Mouse (Mus musculus) induced T-regulatory cell, adult 2 months (primary cell): ENCODE results near the gene Parvg.

Source experiments
- DNase-seq: peaks from one replicate; pipeline ENCODE4 v3.0.0-alpha.2; 2012; ENCODE audit warnings: low read depth

The Parvg gene

GRCm38 (mm10) chr15:84305333-84305732, 18.5 kb upstream of the Parvg start:
- no peak for DNase-seq

GRCm38 (mm10) chr15:84310271-84310670, 13.6 kb upstream of the Parvg start:
- no peak for DNase-seq

GRCm38 (mm10) chr15:84311295-84312085, 12.3 kb upstream of the Parvg start:
- no peak for DNase-seq

GRCm38 (mm10) chr15:84312878-84313565, 10.8 kb upstream of the Parvg start:
- peak; percentile 16 for DNase-seq

GRCm38 (mm10) chr15:84313566-84313878, 10.3 kb upstream of the Parvg start:
- DNase-seq: peak; percentile 68

GRCm38 (mm10) chr15:84314420-84315080, 9.3 kb upstream of the Parvg start:
- DNase-seq: no peak

GRCm38 (mm10) chr15:84315276-84316046, 8.4 kb upstream of the Parvg start:
- DNase-seq: no peak

GRCm38 (mm10) chr15:84319393-84319792, 4.4 kb upstream of the Parvg start:
- no peak for DNase-seq

GRCm38 (mm10) chr15:84321544-84322174, 2.2 kb upstream of the Parvg start:
- DNase-seq: no peak

- no peak for DNase-seq
Observed at GRCm38 (mm10) chr15:84324870-84325553, 1.2 kb downstream of the Parvg start.

GRCm38 (mm10) chr15:84325736-84326135, 1.9 kb downstream of the Parvg start:
- peak; percentile 31 for DNase-seq

GRCm38 (mm10) chr15:84328870-84329269, 5.0 kb downstream of the Parvg start:
- DNase-seq: no peak

GRCm38 (mm10) chr15:84329940-84330339, 6.1 kb downstream of the Parvg start:
- DNase-seq: no peak

GRCm38 (mm10) chr15:84331066-84331612, 7.3 kb downstream of the Parvg start:
- DNase-seq: peak; percentile 54

- DNase-seq: no peak
Observed at GRCm38 (mm10) chr15:84336281-84336817, 12.5 kb downstream of the Parvg start.

GRCm38 (mm10) chr15:84337599-84337998, 13.8 kb downstream of the Parvg start:
- DNase-seq: no peak

GRCm38 (mm10) chr15:84340926-84341325, 17.1 kb downstream of the Parvg start:
- no peak for DNase-seq

- peak; percentile 18 for DNase-seq
Observed at GRCm38 (mm10) chr15:84348769-84349168, 24.9 kb downstream of the Parvg start.

GRCm38 (mm10) chr15:84349915-84350738, 26.3 kb downstream of the Parvg start:
- DNase-seq: no peak

GRCm38 (mm10) chr15:84351342-84351741, 27.5 kb downstream of the Parvg start:
- DNase-seq: no peak
